Comparison of ENCODE assay signal across 10 mouse cellular contexts in the genomic region with DNA sequence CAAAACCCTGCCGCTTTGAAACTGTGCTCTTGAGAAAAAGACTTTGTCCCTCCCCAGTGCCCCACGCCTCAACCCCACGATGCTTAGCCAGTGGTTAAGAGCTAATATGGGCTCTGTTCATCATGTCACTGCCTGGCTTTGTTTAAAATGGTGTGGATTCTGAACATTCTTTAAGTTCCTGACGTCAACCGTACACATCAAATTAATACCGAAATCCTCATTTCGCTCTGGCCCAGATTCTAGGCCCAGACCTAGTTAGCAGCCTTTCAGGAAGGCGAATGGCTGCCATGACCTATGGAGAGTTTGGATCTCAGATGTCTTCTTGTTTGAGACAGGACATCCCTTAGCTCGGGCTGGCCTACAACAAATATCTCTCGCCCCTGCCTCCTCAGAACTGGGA. TPM values are rescaled to one million over a fixed set of nuclear protein-coding genes. Genes with fewer than 3 reads are reported as not detected.
DNase-seq lines count a peak whose midpoint lies in the region; ATAC-seq and TF ChIP-seq lines count a peak whose summit lies in the region.
"Had no signal": no experiment of that assay in that cellular context is flagged by ENCODE, and none has a peak within 500 bp of the region (broad histone marks: within the 10 kb centered on the region; RNA-seq: fewer than 3 reads in every experiment).

No protein-coding gene starts in this region.

- peaks cover 18% of the 10 kb centered on the region for H3K4me1 ChIP-seq in forebrain, embryonic 10.5 days
- no peaks in the 10 kb centered on the region for H3K4me1 ChIP-seq in forebrain, postnatal 0 days (ENCODE audit: insufficient read depth)
- peaks cover 61% of the 10 kb centered on the region for H3K4me1 ChIP-seq in erythroblast, embryonic 14.5 days (ENCODE audit: control insufficient read depth)
- peaks cover 14% of the 10 kb centered on the region for H3K4me1 ChIP-seq in liver, postnatal 0 days (ENCODE audit: insufficient read depth)

- no peak for TF ChIP-seq CTCF in forebrain, postnatal 0 days (IDR thresholded peaks at IDR 0.05; ENCODE audit: low read depth)
- no peak for TF ChIP-seq CTCF in left cerebral cortex, adult 2 months (IDR thresholded peaks at IDR 0.05)
- no peak for TF ChIP-seq CTCF in liver, postnatal 0 days (IDR thresholded peaks at IDR 0.05; ENCODE audit: low read depth)

- H3K9me3 ChIP-seq in forebrain, embryonic 10.5 days: no peaks in the 10 kb centered on the region; the same call in 1 of the 2 replicates
- H3K9me3 ChIP-seq in forebrain, postnatal 0 days (ENCODE audit: low read length): no peaks in the 10 kb centered on the region
- H3K9me3 ChIP-seq in erythroblast, embryonic 14.5 days (ENCODE audit: control insufficient read depth, low read length): peaks cover 14% of the 10 kb centered on the region
- peaks cover 2% of the 10 kb centered on the region; the same call in 1 of the 2 replicates for H3K9me3 ChIP-seq in liver, postnatal 0 days (ENCODE audit: low read length)

- H3K4me3 ChIP-seq in forebrain, embryonic 10.5 days: no peak overlapping the region; the same call in 1 of the 2 replicates
- H3K4me3 ChIP-seq in forebrain, postnatal 0 days (ENCODE audit: low read depth, low read length): no peak overlapping the region
- no peak overlapping the region for H3K4me3 ChIP-seq in left cerebral cortex, adult 2 months
- peak overlapping the region; percentile 74 for H3K4me3 ChIP-seq in erythroblast, embryonic 14.5 days (replicated peaks)
- peak overlapping the region; percentile 51 for H3K4me3 ChIP-seq in liver, postnatal 0 days (ENCODE audit: low read depth, low read length)

- intact Hi-C loops in left cerebral cortex, adult 2 months (cut with DNase I): no loop called here

- 92% methylated on average over 10 of the region's 10 CpGs for WGBS in forebrain, embryonic 10.5 days
- WGBS in forebrain, postnatal 0 days: 93% methylated on average over 10 of the region's 10 CpGs
- 81% methylated on average over 10 of the region's 10 CpGs for WGBS in liver, postnatal 0 days (ENCODE audit: insufficient replicate concordance)

- TF ChIP-seq EP300 in liver, postnatal 0 days (IDR thresholded peaks at IDR 0.05; ENCODE audit: low read depth): no peak

- no peak for DNase-seq in forebrain, embryonic 10.5 days (ENCODE audit: extremely low spot score, low spot score)
- DNase-seq in forebrain, postnatal 0 days: no peak
- DNase-seq in left cerebral cortex, adult 2 months (ENCODE audit: extremely low spot score in 1 of 2, low spot score in 2 of 2): no peak
- no peak for DNase-seq in left cerebral cortex, adult 18-20 months (ENCODE audit: low spot score in 2 of 2)
- DNase-seq in liver, postnatal 0 days: no peak
- no peak for DNase-seq in spleen, postnatal 14 days (ENCODE audit: low spot score in 2 of 2)
- no peak for DNase-seq in spleen, adult 18-20 months
- DNase-seq: layer of hippocampus, postnatal 36 days; right cerebral cortex, adult 18-20 months had no signal

- H3K36me3 ChIP-seq in forebrain, embryonic 10.5 days (replicated peaks): peaks cover 19% of the 10 kb centered on the region
- H3K36me3 ChIP-seq in forebrain, postnatal 0 days (ENCODE audit: insufficient read depth): no peaks in the 10 kb centered on the region; the same call in 1 of the 2 replicates
- peaks cover 82% of the 10 kb centered on the region for H3K36me3 ChIP-seq in erythroblast, embryonic 14.5 days (ENCODE audit: control insufficient read depth)
- H3K36me3 ChIP-seq in liver, postnatal 0 days (replicated peaks; ENCODE audit: insufficient read depth, low read length): peaks cover 4% of the 10 kb centered on the region; the same call in 1 of the 2 replicates

- H3K4me2 ChIP-seq in forebrain, postnatal 0 days (ENCODE audit: low read depth): no peak overlapping the region
- H3K4me2 ChIP-seq in liver, postnatal 0 days (ENCODE audit: low read depth, low read length): peak overlapping the region; percentile 66

- no peak for ATAC-seq in forebrain, postnatal 0 days
- no peak for ATAC-seq in liver, postnatal 0 days

- H3K27me3 ChIP-seq in forebrain, embryonic 10.5 days (ENCODE audit: poor library complexity, severe bottlenecking): no peaks in the 10 kb centered on the region
- H3K27me3 ChIP-seq in forebrain, postnatal 0 days (ENCODE audit: insufficient read depth, low read length): no peaks in the 10 kb centered on the region
- no peaks in the 10 kb centered on the region for H3K27me3 ChIP-seq in erythroblast, embryonic 14.5 days (ENCODE audit: control insufficient read depth)
- no peaks in the 10 kb centered on the region for H3K27me3 ChIP-seq in liver, postnatal 0 days (ENCODE audit: insufficient read depth, low read length)

- H3K27ac ChIP-seq in forebrain, embryonic 10.5 days: 0 out of 2 replicates have a peak overlapping the region, but pooled peaks have one; percentile 69
- no peak overlapping the region for H3K27ac ChIP-seq in forebrain, postnatal 0 days (ENCODE audit: low read depth, low read length)
- H3K27ac ChIP-seq in left cerebral cortex, adult 2 months: peak overlapping the region; percentile 6; the same call in 1 of the 2 replicates
- peak overlapping the region; percentile 81 for H3K27ac ChIP-seq in liver, postnatal 0 days (ENCODE audit: low read depth)

- H3K9ac ChIP-seq in forebrain, postnatal 0 days: no peak overlapping the region
- H3K9ac ChIP-seq in liver, postnatal 0 days (replicated peaks): peak overlapping the region; percentile 63

RNA-seq across cellular contexts. Expression of gene Uso1, which starts 10.0 kb away (rescaled TPM):
- polyA plus RNA-seq in forebrain, embryonic 10.5 days (2016; fragmentation: Nextera tagmentation; extraction: Ambion mirVana): 37.0 and 38.8 TPM in 2 replicates
- total RNA-seq in forebrain, postnatal 0 days (2014; rRNA removed): 18.9 and 19.1 TPM in 2 replicates
- 19.6 and 24.8 TPM in 2 replicates for polyA plus RNA-seq in forebrain, postnatal 0 days (2015; fragmentation: Nextera tagmentation; extraction: Ambion mirVana)
- 10 to 100 TPM; 79.1 to 84.0 TPM for total RNA-seq in left cerebral cortex, adult 2 months (2021)
- total RNA-seq in left cerebral cortex, adult 18-20 months (2021): 10 to 100 TPM; 77.8 to 80.2 TPM
- polyA plus RNA-seq in erythroblast, embryonic 14.5 days (2012): 0.53 and 0.71 TPM in 2 replicates
- polyA plus RNA-seq in liver, postnatal 0 days (2015; fragmentation: Nextera tagmentation; extraction: Ambion mirVana): 22.0 and 22.2 TPM in 2 replicates

RNA-seq across cellular contexts. Expression of gene G3bp2, which starts 44.2 kb away (rescaled TPM):
- 278 and 287 TPM in 2 replicates for polyA plus RNA-seq in forebrain, embryonic 10.5 days (2016; fragmentation: Nextera tagmentation; extraction: Ambion mirVana)
- 221 and 223 TPM in 2 replicates for total RNA-seq in forebrain, postnatal 0 days (2014; rRNA removed)
- polyA plus RNA-seq in forebrain, postnatal 0 days (2015; fragmentation: Nextera tagmentation; extraction: Ambion mirVana): 268 and 315 TPM in 2 replicates
- total RNA-seq in left cerebral cortex, adult 2 months (2021): 100 to 1,000 TPM; 228 to 236 TPM
- 100 to 1,000 TPM; 245 to 252 TPM for total RNA-seq in left cerebral cortex, adult 18-20 months (2021)
- 1.2 and 1.3 TPM in 2 replicates for polyA plus RNA-seq in erythroblast, embryonic 14.5 days (2012)
- 46.7 and 50.1 TPM in 2 replicates for polyA plus RNA-seq in liver, postnatal 0 days (2015; fragmentation: Nextera tagmentation; extraction: Ambion mirVana)

Comparison
In these comparisons a context has a peak if more than half of its experiments do, and no peak if none do; other contexts are left out.
1. H3K4me3 ChIP-seq: peak in erythroblast, embryonic 14.5 days (single experiment) and liver, postnatal 0 days (single experiment); none in forebrain, embryonic 10.5 days (single experiment), forebrain, postnatal 0 days (single experiment) and left cerebral cortex, adult 2 months (single experiment).
2. RNA of gene Uso1, which starts 10.0 kb away (polyA plus RNA-seq): 37.0 to 38.8 TPM in forebrain, embryonic 10.5 days, 19.6 to 24.8 TPM in forebrain, postnatal 0 days and 22.0 to 22.2 TPM in liver, postnatal 0 days; 0.53 to 0.71 TPM in erythroblast, embryonic 14.5 days; every median in the first group is over 10 times any median in the second.
3. RNA of gene G3bp2, which starts 44.2 kb away (polyA plus RNA-seq): 268 to 315 TPM in forebrain, postnatal 0 days, 278 to 287 TPM in forebrain, embryonic 10.5 days and 46.7 to 50.1 TPM in liver, postnatal 0 days; 1.2 to 1.3 TPM in erythroblast, embryonic 14.5 days; every median in the first group is over 10 times any median in the second.